Mouse (Mus musculus) embryonic facial prominence, embryonic 13.5 days (tissue): Measurements from ENCODE around the gene Ccdc85c. TPM values are rescaled to one million over a fixed set of nuclear protein-coding genes. Genes with fewer than 3 reads are reported as not detected.

Source experiments
- ATAC-seq: fragments of 200-750 bp; cut with Nextera tagmentation; 2 replicates; pipeline ENCODE4 v1.8.0; 2017; ENCODE audit warnings: low read depth; ENCODE audit not compliant: insufficient number of reproducible peaks, insufficient read depth, low FRiP score, low TSS enrichment
- H3K27ac ChIP-seq: fragments of 300-500 bp; sonication (generic); 2 replicates; pipeline ENCODE4 v1.5.1; 2015; ENCODE audit warnings: moderate library complexity, mild to moderate bottlenecking, inconsistent platforms
- H3K27me3 ChIP-seq: fragments of 300-500 bp; sonication (generic); 2 replicates; pipeline ENCODE4 v1.6.1; 2015; ENCODE audit warnings: mild to moderate bottlenecking, inconsistent platforms
- H3K36me3 ChIP-seq: fragments of 300-500 bp; sonication (generic); 2 replicates; pipeline ENCODE4 v1.6.1; 2015; ENCODE audit warnings: mild to moderate bottlenecking, inconsistent platforms
- H3K4me1 ChIP-seq: fragments of 300-500 bp; sonication (generic); 2 replicates; pipeline ENCODE4 v1.6.1; 2015; ENCODE audit warnings: inconsistent platforms
- H3K4me2 ChIP-seq: fragments of 300-500 bp; sonication (generic); 2 replicates; pipeline ENCODE4 v1.6.1; 2015; ENCODE audit warnings: moderate library complexity, mild to moderate bottlenecking, inconsistent platforms
- H3K4me3 ChIP-seq: fragments of 300-500 bp; sonication (generic); 2 replicates; pipeline ENCODE4 v1.5.1; 2015; ENCODE audit warnings: mild to moderate bottlenecking, inconsistent platforms
- H3K9ac ChIP-seq: fragments of 300-500 bp; sonication (generic); 2 replicates; pipeline ENCODE4 v1.6.1; 2015; ENCODE audit warnings: mild to moderate bottlenecking, inconsistent platforms
- H3K9me3 ChIP-seq: fragments of 300-500 bp; sonication (generic); 2 replicates; pipeline ENCODE4 v1.6.1; 2016; ENCODE audit warnings: inconsistent platforms
- WGBS: fragments of 180-500 bp; shearing (Covaris S2); methylation state at CpG from one replicate; pipeline ENCODE4 v1.1.7; 2015; ENCODE audit warnings: mixed read lengths; 5-methylcytosine and 5-hydroxymethylcytosine counted together
- polyA plus RNA-seq: library from polyadenylated mRNA; unstranded; fragments of >200 nt; fragmentation: Nextera tagmentation; extraction: Ambion mirVana; gene quantifications from 2 replicates; pipeline ENCODE4 v1.2.1, GENCODE M21; 2015

Ccdc85c gene
- polyA plus RNA-seq, 1 experiment from 2014 or later, result 6.3 TPM

DNA sequence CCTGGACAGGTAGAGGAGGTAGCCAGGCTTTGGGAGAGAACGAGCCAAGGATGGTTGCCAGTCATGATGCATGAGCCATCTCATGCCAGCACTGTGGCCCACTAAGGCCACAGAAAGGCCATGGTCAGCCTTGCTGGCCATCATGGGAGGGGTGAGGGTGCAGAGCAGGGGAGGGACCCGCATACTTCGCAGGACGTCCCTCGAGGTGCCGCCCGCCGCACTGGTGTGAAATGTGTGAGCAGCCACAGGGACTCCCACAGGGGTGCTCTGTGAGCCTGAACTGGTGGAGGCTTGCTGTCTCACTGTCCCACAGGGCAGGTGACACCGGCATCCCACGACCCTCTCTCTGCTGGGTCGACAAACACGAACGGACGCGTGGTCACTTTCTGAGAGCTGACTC lies 64.6 kb downstream of the Ccdc85c start:
- H3K4me1 ChIP-seq, result peaks cover 48% of the 10 kb centered on the region
- ATAC-seq, result no peak

GRCm38 (mm10) chr12:108208726-108209438 lies 66.3 kb downstream of the Ccdc85c start:
- no peak overlapping the region for H3K27ac ChIP-seq
- no peaks in the 10 kb centered on the region for H3K27me3 ChIP-seq
- H3K9me3 ChIP-seq, result no peaks in the 10 kb centered on the region
- peaks cover 31% of the 10 kb centered on the region for H3K36me3 ChIP-seq
- H3K4me1 ChIP-seq, result peaks cover 33% of the 10 kb centered on the region
- no peak overlapping the region for H3K4me2 ChIP-seq
- H3K4me3 ChIP-seq, result no peak overlapping the region
- 29% methylated on average over 13 of the region's 13 CpGs for WGBS
- no peak for ATAC-seq
- H3K9ac ChIP-seq, result no peak overlapping the region

More for the DNA sequence above, 64.6 kb downstream of the Ccdc85c start:
- Histone ChIP-seq H3K27ac (no peak overlapping the region), H3K4me2 (no peak overlapping the region), H3K27me3 (no peaks in the 10 kb centered on the region), H3K4me3 (no peak overlapping the region), H3K9ac (no peak overlapping the region), H3K36me3 (peaks cover 16% of the 10 kb centered on the region), H3K9me3 (no peaks in the 10 kb centered on the region)
- WGBS, result 86% methylated on average over 15 of the region's 15 CpGs

DNA sequence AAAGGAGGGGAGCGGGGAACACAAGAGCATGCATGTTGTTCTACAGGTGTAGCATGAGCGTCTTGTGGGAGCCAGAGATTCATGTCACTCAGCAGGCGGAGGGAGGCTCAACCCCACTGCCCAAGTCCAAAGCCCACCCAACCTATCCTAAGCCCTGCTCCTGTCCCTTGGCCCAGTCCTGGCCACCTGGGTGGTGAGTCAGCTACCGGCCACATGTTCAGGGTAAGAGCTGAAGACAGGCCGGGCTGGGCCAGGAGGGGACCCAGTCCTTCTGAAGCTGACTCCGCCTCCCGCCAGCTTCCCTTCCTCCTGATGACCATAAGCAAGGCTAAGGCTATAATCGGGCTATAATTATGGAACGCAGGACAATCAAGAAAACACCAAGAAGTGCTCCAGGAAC lies 67.0 kb downstream of the Ccdc85c start:
- Histone ChIP-seq H3K27ac (no peak overlapping the region), H3K36me3 (peaks cover 36% of the 10 kb centered on the region), H3K4me1 (peaks cover 26% of the 10 kb centered on the region), H3K27me3 (no peaks in the 10 kb centered on the region), H3K9ac (no peak overlapping the region), H3K4me2 (no peak overlapping the region), H3K9me3 (no peaks in the 10 kb centered on the region), H3K4me3 (no peak overlapping the region)
- 85% methylated on average over 9 of the region's 9 CpGs for WGBS
- no peak for ATAC-seq

DNA sequence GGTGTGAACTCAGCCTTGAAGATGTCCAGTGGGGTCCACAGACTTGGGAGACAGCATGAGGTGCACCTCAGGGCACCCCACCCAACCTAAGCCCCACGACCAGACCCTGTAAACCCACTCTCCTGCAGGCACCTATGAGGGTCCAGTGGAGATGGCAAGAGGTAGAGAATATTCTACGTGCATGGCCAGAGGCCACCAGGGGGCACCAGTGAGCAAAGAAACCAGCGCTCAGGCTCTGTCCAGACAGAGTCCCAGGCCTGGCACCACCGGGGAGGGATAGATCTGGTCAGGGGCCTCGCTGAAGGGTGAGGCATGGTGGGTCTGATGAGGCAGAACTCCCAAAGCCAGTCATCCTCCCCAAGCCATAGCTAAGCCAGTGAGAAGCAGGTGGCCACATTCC lies 68.6 kb downstream of the Ccdc85c start:
- WGBS, result 12% methylated on average over 5 of the region's 5 CpGs
- no peak overlapping the region for H3K9ac ChIP-seq
- ATAC-seq, result peak; percentile 43; the same call in 1 of the 2 replicates
- H3K4me2 ChIP-seq, result no peak overlapping the region
- H3K9me3 ChIP-seq, result no peaks in the 10 kb centered on the region
- peaks cover 11% of the 10 kb centered on the region; the same call in 1 of the 2 replicates for H3K4me1 ChIP-seq
- no peak overlapping the region for H3K4me3 ChIP-seq
- H3K36me3 ChIP-seq, result peaks cover 51% of the 10 kb centered on the region
- no peaks in the 10 kb centered on the region for H3K27me3 ChIP-seq
- no peak overlapping the region for H3K27ac ChIP-seq

GRCm38 (mm10) chr12:108204978-108205377 lies 70.2 kb downstream of the Ccdc85c start:
- no peak overlapping the region for H3K9ac ChIP-seq
- H3K27me3 ChIP-seq, result no peaks in the 10 kb centered on the region
- 72% methylated on average over 12 of the region's 12 CpGs for WGBS
- H3K4me3 ChIP-seq, result no peak overlapping the region
- no peak overlapping the region for H3K4me2 ChIP-seq
- H3K4me1 ChIP-seq, result peaks cover 7% of the 10 kb centered on the region; the same call in 1 of the 2 replicates
- peak overlapping the region; percentile 11; the same call in 1 of the 2 replicates for H3K27ac ChIP-seq
- H3K36me3 ChIP-seq, result peaks cover 62% of the 10 kb centered on the region
- no peak for ATAC-seq
- H3K9me3 ChIP-seq, result no peaks in the 10 kb centered on the region

- no peaks in the 10 kb centered on the region for H3K27me3 ChIP-seq
- no peak overlapping the region for H3K4me3 ChIP-seq
- peaks cover 73% of the 10 kb centered on the region for H3K36me3 ChIP-seq
- H3K9ac ChIP-seq, result no peak overlapping the region
- H3K4me1 ChIP-seq, result no peaks in the 10 kb centered on the region
- H3K27ac ChIP-seq, result no peak overlapping the region
- 69% methylated on average over 8 of the region's 8 CpGs for WGBS
- no peak overlapping the region for H3K4me2 ChIP-seq
- no peak for ATAC-seq
- no peaks in the 10 kb centered on the region for H3K9me3 ChIP-seq
Measured at GRCm38 (mm10) chr12:108203895-108204294, 71.3 kb downstream of the Ccdc85c start.

DNA sequence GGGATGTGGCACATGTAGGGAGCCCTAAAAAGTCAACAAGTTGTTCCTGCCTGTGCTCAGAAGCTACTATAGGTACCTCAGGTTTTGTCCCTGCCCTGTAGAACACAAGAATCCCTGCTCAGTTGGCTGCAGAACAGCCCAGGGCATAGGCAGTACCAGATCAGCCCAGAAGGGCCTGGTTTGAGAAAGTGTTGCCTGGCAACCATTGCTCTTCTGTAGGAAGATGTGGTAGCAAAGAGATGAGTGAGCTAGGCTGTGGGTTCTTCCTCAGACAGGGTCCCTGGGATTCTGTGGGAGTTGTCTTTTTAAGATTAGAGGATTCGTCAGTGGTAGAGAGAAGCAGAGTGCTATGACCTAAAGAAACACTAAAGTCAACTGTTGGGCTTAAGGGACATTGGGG lies 75.1 kb downstream of the Ccdc85c start:
- ATAC-seq, result no peak
- no peak overlapping the region for H3K4me2 ChIP-seq
- WGBS, result 92% methylated on average over 1 of the region's 1 CpGs
- H3K27me3 ChIP-seq, result no peaks in the 10 kb centered on the region
- peaks cover 97% of the 10 kb centered on the region for H3K36me3 ChIP-seq
- H3K9ac ChIP-seq, result no peak overlapping the region
- no peaks in the 10 kb centered on the region for H3K4me1 ChIP-seq
- H3K4me3 ChIP-seq, result no peak overlapping the region
- H3K9me3 ChIP-seq, result no peaks in the 10 kb centered on the region
- no peak overlapping the region for H3K27ac ChIP-seq

- Histone ChIP-seq H3K9ac (no peak overlapping the region), H3K4me1 (no peaks in the 10 kb centered on the region), H3K36me3 (peaks cover 97% of the 10 kb centered on the region), H3K27ac (no peak overlapping the region), H3K4me2 (no peak overlapping the region), H3K27me3 (no peaks in the 10 kb centered on the region), H3K9me3 (no peaks in the 10 kb centered on the region), H3K4me3 (no peak overlapping the region)
- 84% methylated on average over 4 of the region's 4 CpGs for WGBS
- no peak for ATAC-seq
Measured at GRCm38 (mm10) chr12:108198447-108198846, 76.8 kb downstream of the Ccdc85c start.

GRCm38 (mm10) chr12:108195761-108196160 lies 79.5 kb downstream of the Ccdc85c start:
- H3K36me3 ChIP-seq, result peaks cover 97% of the 10 kb centered on the region

DNA sequence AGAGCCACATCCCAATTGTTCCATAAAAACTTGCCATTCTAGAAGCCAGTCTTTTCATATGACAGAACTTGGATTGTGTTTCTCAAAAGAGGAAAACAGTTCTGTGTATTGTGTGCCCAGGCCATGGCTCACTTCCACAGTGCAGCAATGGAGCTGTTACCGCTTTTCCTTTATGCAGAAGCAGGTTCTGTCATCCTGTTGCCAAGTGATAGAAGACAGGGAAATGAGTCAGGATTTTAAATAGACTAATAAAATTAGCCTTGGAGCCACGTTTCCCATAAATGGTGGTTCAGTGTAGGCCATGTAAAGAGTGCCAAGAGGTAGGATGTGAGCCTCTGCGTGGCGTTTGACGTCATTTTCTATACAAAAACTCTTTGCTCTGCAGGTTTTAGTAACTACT lies 81.3 kb downstream of the Ccdc85c start:
- Histone ChIP-seq H3K27ac (no peak overlapping the region), H3K36me3 (peaks cover 97% of the 10 kb centered on the region), H3K27me3 (no peaks in the 10 kb centered on the region), H3K9me3 (no peaks in the 10 kb centered on the region), H3K4me1 (no peaks in the 10 kb centered on the region), H3K4me2 (no peak overlapping the region), H3K4me3 (no peak overlapping the region), H3K9ac (no peak overlapping the region)
- ATAC-seq, result no peak
- 92% methylated on average over 5 of the region's 5 CpGs for WGBS

More at GRCm38 (mm10) chr12:108195761-108196160, 79.5 kb downstream of the Ccdc85c start:
- Histone ChIP-seq H3K9me3 (no peaks in the 10 kb centered on the region), H3K27ac (no peak overlapping the region), H3K4me2 (no peak overlapping the region), H3K4me1 (no peaks in the 10 kb centered on the region), H3K9ac (no peak overlapping the region), H3K4me3 (no peak overlapping the region), H3K27me3 (no peaks in the 10 kb centered on the region)
- ATAC-seq, result no peak
- WGBS, result 96% methylated on average over 11 of the region's 11 CpGs

GRCm38 (mm10) chr12:108187541-108188091 lies 87.6 kb downstream of the Ccdc85c start:
- no peaks in the 10 kb centered on the region for H3K9me3 ChIP-seq
- no peaks in the 10 kb centered on the region for H3K4me1 ChIP-seq
- no peak for ATAC-seq
- H3K27ac ChIP-seq, result no peak overlapping the region
- H3K9ac ChIP-seq, result no peak overlapping the region
- H3K27me3 ChIP-seq, result no peaks in the 10 kb centered on the region
- WGBS, result 94% methylated on average over 6 of the region's 6 CpGs
- H3K4me2 ChIP-seq, result no peak overlapping the region
- peaks cover 84% of the 10 kb centered on the region for H3K36me3 ChIP-seq
- H3K4me3 ChIP-seq, result no peak overlapping the region

DNA sequence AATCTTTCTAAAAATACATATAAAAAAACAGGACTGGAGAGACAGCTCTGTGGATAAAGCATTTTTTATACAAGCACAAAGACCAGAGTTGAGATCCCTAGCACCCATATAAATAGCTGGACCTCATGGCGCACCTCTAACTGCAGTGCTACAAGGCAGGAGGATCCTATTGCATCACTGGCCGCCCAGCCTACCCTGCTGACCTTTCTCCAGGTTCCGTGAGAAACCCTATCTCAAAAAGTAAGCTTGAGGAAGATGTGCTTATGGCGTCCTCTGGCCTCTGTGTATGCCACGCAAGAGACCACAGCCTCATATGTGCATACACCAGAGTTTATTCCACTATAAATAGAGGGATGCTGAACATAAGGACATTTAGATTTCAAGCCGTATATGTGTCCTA lies 93.5 kb downstream of the Ccdc85c start:
- Histone ChIP-seq H3K9me3 (no peaks in the 10 kb centered on the region), H3K27me3 (no peaks in the 10 kb centered on the region), H3K4me3 (no peak overlapping the region), H3K4me1 (peaks cover 21% of the 10 kb centered on the region), H3K27ac (no peak overlapping the region), H3K4me2 (no peak overlapping the region), H3K36me3 (peaks cover 35% of the 10 kb centered on the region), H3K9ac (no peak overlapping the region)
- ATAC-seq, result no peak
- WGBS, result 92% methylated on average over 6 of the region's 6 CpGs
